25 mouse cellular contexts compared by ENCODE assay signal in genomic region chr2:167103546-167103945, GRCm38 (mm10). TPM values are rescaled to one million over a fixed set of nuclear protein-coding genes. Genes with fewer than 3 reads are reported as not detected.
DNase-seq lines count a peak whose midpoint lies in the region; ATAC-seq and TF ChIP-seq lines count a peak whose summit lies in the region.
"Had no signal": no experiment of that assay in that cellular context is flagged by ENCODE, and none has a peak within 500 bp of the region (broad histone marks: within the 10 kb centered on the region; RNA-seq: fewer than 3 reads in every experiment).

No protein-coding gene starts in this region.

- no peak for ATAC-seq in forebrain, embryonic 14.5 days
- no peak for ATAC-seq in forebrain, postnatal 0 days
- no peak for ATAC-seq in lung, embryonic 14.5 days (ENCODE audit: insufficient read depth)
- ATAC-seq in embryonic facial prominence, embryonic 13.5 days (ENCODE audit: insufficient number of reproducible peaks, insufficient read depth, low FRiP score, low TSS enrichment, low read depth), result no peak
- ATAC-seq: CD4-positive, CD25-positive, alpha-beta regulatory T cell, adult 4 months; intestine, embryonic 16.5 days had no signal

- no peak for TF ChIP-seq CTCF in forebrain, postnatal 0 days (IDR thresholded peaks at IDR 0.05; ENCODE audit: low read depth)
- TF ChIP-seq CTCF in lung, embryonic 14.5 days (IDR thresholded peaks at IDR 0.05; ENCODE audit: low read depth), result no peak

- no peaks in the 10 kb centered on the region; the same call in 1 of the 2 replicates for H3K9me3 ChIP-seq in forebrain, embryonic 14.5 days (replicated peaks; ENCODE audit: control insufficient read depth, low read length)
- no peaks in the 10 kb centered on the region for H3K9me3 ChIP-seq in forebrain, postnatal 0 days (ENCODE audit: low read length)
- H3K9me3 ChIP-seq in lung, embryonic 14.5 days (ENCODE audit: low read depth, low read length), result no peaks in the 10 kb centered on the region
- H3K9me3 ChIP-seq in embryonic facial prominence, embryonic 13.5 days, result no peaks in the 10 kb centered on the region
- H3K9me3 ChIP-seq: heart, embryonic 15.5 days; hindbrain, embryonic 15.5 days; kidney, embryonic 15.5 days; limb, embryonic 10.5 days; liver, embryonic 15.5 days; midbrain, embryonic 12.5 days; stomach, embryonic 15.5 days had no signal

- H3K36me3 ChIP-seq in forebrain, embryonic 14.5 days (ENCODE audit: control insufficient read depth, insufficient read depth, low read length), result 0 out of 2 replicates have a peak, but pooled peaks cover 6% of the 10 kb centered on the region
- peaks cover 18% of the 10 kb centered on the region for H3K36me3 ChIP-seq in forebrain, postnatal 0 days (ENCODE audit: insufficient read depth)
- no peaks in the 10 kb centered on the region for H3K36me3 ChIP-seq in lung, embryonic 14.5 days (ENCODE audit: insufficient read depth)
- peaks cover 21% of the 10 kb centered on the region for H3K36me3 ChIP-seq in embryonic facial prominence, embryonic 13.5 days
- H3K36me3 ChIP-seq: heart, embryonic 15.5 days; limb, embryonic 10.5 days; liver, embryonic 15.5 days; stomach, embryonic 15.5 days had no signal

- H3K4me3 ChIP-seq in forebrain, embryonic 14.5 days (ENCODE audit: low read depth, low read length), result no peak overlapping the region
- no peak overlapping the region for H3K4me3 ChIP-seq in forebrain, postnatal 0 days (ENCODE audit: low read depth, low read length)
- H3K4me3 ChIP-seq in lung, embryonic 14.5 days (ENCODE audit: low read depth, low read length), result no peak overlapping the region
- no peak overlapping the region for H3K4me3 ChIP-seq in embryonic facial prominence, embryonic 13.5 days
- H3K4me3 ChIP-seq: heart, embryonic 15.5 days; hindbrain, embryonic 15.5 days; kidney, embryonic 15.5 days; left cerebral cortex, adult 2 months; limb, embryonic 10.5 days; liver, embryonic 15.5 days; midbrain, embryonic 12.5 days; stomach, embryonic 15.5 days had no signal

- H3K27ac ChIP-seq in forebrain, embryonic 14.5 days (ENCODE audit: low read depth, low read length), result no peak overlapping the region
- no peak overlapping the region for H3K27ac ChIP-seq in forebrain, postnatal 0 days (ENCODE audit: low read depth, low read length)
- H3K27ac ChIP-seq in lung, embryonic 14.5 days (ENCODE audit: low read depth), result no peak overlapping the region
- no peak overlapping the region for H3K27ac ChIP-seq in embryonic facial prominence, embryonic 13.5 days
- H3K27ac ChIP-seq: heart, embryonic 15.5 days; hindbrain, embryonic 15.5 days; kidney, embryonic 15.5 days; left cerebral cortex, adult 2 months; limb, embryonic 10.5 days; liver, embryonic 15.5 days; macrophage; midbrain, embryonic 12.5 days; stomach, embryonic 15.5 days had no signal

- H3K4me1 ChIP-seq in forebrain, embryonic 14.5 days (ENCODE audit: control insufficient read depth, insufficient read depth, low read length), result peaks cover 3% of the 10 kb centered on the region; the same call in 1 of the 2 replicates
- H3K4me1 ChIP-seq in forebrain, postnatal 0 days (ENCODE audit: insufficient read depth), result no peaks in the 10 kb centered on the region
- no peaks in the 10 kb centered on the region for H3K4me1 ChIP-seq in lung, embryonic 14.5 days (ENCODE audit: insufficient read depth)
- H3K4me1 ChIP-seq in embryonic facial prominence, embryonic 13.5 days, result peaks cover 12% of the 10 kb centered on the region
- H3K4me1 ChIP-seq: hindbrain, embryonic 15.5 days; midbrain, embryonic 12.5 days had no signal

- peak; percentile 33 for DNase-seq in cerebellum, adult 9-10 months
- DNase-seq in cerebellum, adult 8-10 months, result no peak
- peak; percentile 41 for DNase-seq in forebrain, embryonic 14.5 days (ENCODE audit: low spot score)
- no peak for DNase-seq in forebrain, postnatal 0 days
- DNase-seq in lung, embryonic 14.5 days, result peak; percentile 57
- no peak for DNase-seq in lung, postnatal 10 days
- no peak for DNase-seq in B cell, adult 2 months
- DNase-seq: adrenal gland, postnatal 14 days; heart, postnatal 36 days; layer of hippocampus, adult 9-11 months; liver; right cerebral cortex, postnatal 4 days; thymus, postnatal 25 days had no signal

- H3K27me3 ChIP-seq in forebrain, embryonic 14.5 days (replicated peaks; ENCODE audit: control insufficient read depth, insufficient read depth, low read length), result no peaks in the 10 kb centered on the region
- no peaks in the 10 kb centered on the region for H3K27me3 ChIP-seq in forebrain, postnatal 0 days (ENCODE audit: insufficient read depth, low read length)
- H3K27me3 ChIP-seq in lung, embryonic 14.5 days (ENCODE audit: insufficient read depth, low read length), result no peaks in the 10 kb centered on the region
- no peaks in the 10 kb centered on the region; the same call in 1 of the 2 replicates for H3K27me3 ChIP-seq in embryonic facial prominence, embryonic 13.5 days
- H3K27me3 ChIP-seq: hindbrain, embryonic 15.5 days; kidney, embryonic 15.5 days; liver, embryonic 15.5 days; midbrain, embryonic 12.5 days; stomach, embryonic 15.5 days had no signal

- no peak overlapping the region for H3K4me2 ChIP-seq in forebrain, embryonic 14.5 days (ENCODE audit: low read length)
- H3K4me2 ChIP-seq in forebrain, postnatal 0 days (ENCODE audit: low read depth), result no peak overlapping the region
- no peak overlapping the region for H3K4me2 ChIP-seq in lung, embryonic 14.5 days
- H3K4me2 ChIP-seq in embryonic facial prominence, embryonic 13.5 days, result no peak overlapping the region
- H3K4me2 ChIP-seq: heart, embryonic 15.5 days; hindbrain, embryonic 15.5 days; kidney, embryonic 15.5 days; liver, embryonic 15.5 days; midbrain, embryonic 12.5 days; stomach, embryonic 15.5 days had no signal

- H3K9ac ChIP-seq in forebrain, embryonic 14.5 days (ENCODE audit: low read length), result no peak overlapping the region
- no peak overlapping the region for H3K9ac ChIP-seq in forebrain, postnatal 0 days
- H3K9ac ChIP-seq in lung, embryonic 14.5 days, result no peak overlapping the region
- H3K9ac ChIP-seq in embryonic facial prominence, embryonic 13.5 days, result peak overlapping the region; percentile 36; the same call in 1 of the 2 replicates
- H3K9ac ChIP-seq: heart, embryonic 15.5 days; hindbrain, embryonic 15.5 days; kidney, embryonic 15.5 days; liver, embryonic 15.5 days; midbrain, embryonic 12.5 days; stomach, embryonic 15.5 days had no signal

- 39% methylated on average over 7 of the region's 7 CpGs for WGBS in forebrain, embryonic 14.5 days
- 29% methylated on average over 7 of the region's 7 CpGs for WGBS in forebrain, postnatal 0 days
- WGBS in lung, embryonic 14.5 days, result 35% methylated on average over 7 of the region's 7 CpGs
- WGBS in embryonic facial prominence, embryonic 13.5 days, result 62% methylated on average over 7 of the region's 7 CpGs

RNA-seq across cellular contexts. Expression of gene Znfx1, which starts 40.7 kb away (rescaled TPM):
- 4.9 and 5.9 TPM in 2 replicates for polyA plus RNA-seq in forebrain, embryonic 14.5 days (2014; fragmentation: Nextera tagmentation; extraction: Ambion mirVana)
- 20.5 and 25.4 TPM in 2 replicates for total RNA-seq in forebrain, postnatal 0 days (2014; rRNA removed)
- polyA plus RNA-seq in forebrain, postnatal 0 days (2015; fragmentation: Nextera tagmentation; extraction: Ambion mirVana), result 2.2 and 4.4 TPM in 2 replicates
- 7.0 and 8.9 TPM in 2 replicates for polyA plus RNA-seq in lung, embryonic 14.5 days (2014; fragmentation: Nextera tagmentation; extraction: Ambion mirVana)
- 5.5 and 7.7 TPM in 2 replicates for polyA plus RNA-seq in embryonic facial prominence, embryonic 13.5 days (2015; fragmentation: Nextera tagmentation; extraction: Ambion mirVana)

Comparison
In these comparisons a context has a peak if more than half of its experiments do, and no peak if none do; other contexts are left out.
1. DNase-seq: peak in cerebellum, adult 9-10 months (single experiment), forebrain, embryonic 14.5 days (single experiment) and lung, embryonic 14.5 days (single experiment); none in cerebellum, adult 8-10 months (single experiment), forebrain, postnatal 0 days (single experiment), lung, postnatal 10 days (single experiment) and B cell, adult 2 months (0 of 2).